Mouse (Mus musculus): Measurements from ENCODE around the gene Foxa1. TPM values are rescaled to one million over a fixed set of nuclear protein-coding genes. Genes with fewer than 3 reads are reported as not detected.

Foxa1 gene
- polyA plus RNA-seq, 1 experiment from 2014 or later: 0.80 TPM

- in situ Hi-C loops (cut with MboI; ENCODE audit: low pct_unique_long_range_greater_than_20kb): no loop called here
- CTCF ChIA-PET: no interaction called here
- H3K27me3 ChIP-seq: peaks cover 56% of the 10 kb centered on the region
- POLR2A ChIA-PET: no interaction called here
- TF ChIP-seq CTCF (IDR thresholded peaks at IDR 0.05): no peak
- DNase-seq (ENCODE audit: low read depth, low spot score) (no peak), ATAC-seq (no peak)
These were observed 18.4 kb downstream of the Foxa1 start for GRCm38 (mm10) chr12:57528335-57528734.

GRCm38 (mm10) chr12:57515702-57516377 is 30.9 kb downstream of the Foxa1 start:
- DNase-seq (ENCODE audit: low read depth, low spot score) (no peak), ATAC-seq (no peak)
- in situ Hi-C loops (cut with MboI; ENCODE audit: low pct_unique_long_range_greater_than_20kb): no loop called here
- TF ChIP-seq CTCF (IDR thresholded peaks at IDR 0.05): no peak
- ChIA-PET CTCF (no interaction called here), POLR2A (interaction anchor here (0.7 kb wide), 1 partner anchor 249 kb away, joined by 4 read pairs; no protein-coding TSS in a partner anchor)
- H3K27me3 ChIP-seq: peaks cover 22% of the 10 kb centered on the region

- H3K27me3 ChIP-seq: peaks cover 16% of the 10 kb centered on the region
- POLR2A ChIA-PET: no interaction called here
- no peak for DNase-seq (ENCODE audit: low read depth, low spot score)
- in situ Hi-C loops (cut with MboI; ENCODE audit: low pct_unique_long_range_greater_than_20kb): no loop called here
- CTCF ChIA-PET: no interaction called here
- ATAC-seq: no peak
- peak; percentile 19 for TF ChIP-seq CTCF (IDR thresholded peaks at IDR 0.05)
These were observed 32.2 kb downstream of the Foxa1 start for GRCm38 (mm10) chr12:57514552-57514951.

GRCm38 (mm10) chr12:57511560-57511959 is 35.2 kb downstream of the Foxa1 start:
- TF ChIP-seq CTCF (IDR thresholded peaks at IDR 0.05): no peak
- in situ Hi-C loops (cut with MboI; ENCODE audit: low pct_unique_long_range_greater_than_20kb): no loop called here
- no peak for ATAC-seq
- peaks cover 11% of the 10 kb centered on the region for H3K27me3 ChIP-seq
- ChIA-PET CTCF (no interaction called here), POLR2A (interaction anchor here (1.6 kb wide), 1 partner anchor 11 kb away, joined by 5 read pairs; no protein-coding TSS in a partner anchor)
- no peak for DNase-seq (ENCODE audit: low read depth, low spot score)

- H3K27me3 ChIP-seq: peaks cover 11% of the 10 kb centered on the region
- in situ Hi-C loops (cut with MboI; ENCODE audit: low pct_unique_long_range_greater_than_20kb): no loop called here
- no peak for ATAC-seq
- no peak for TF ChIP-seq CTCF (IDR thresholded peaks at IDR 0.05)
- ChIA-PET CTCF (no interaction called here), POLR2A (interaction anchor here (1.6 kb wide), 1 partner anchor 11 kb away, joined by 5 read pairs; no protein-coding TSS in a partner anchor)
- DNase-seq (ENCODE audit: low read depth, low spot score): no peak
These were observed 35.6 kb downstream of the Foxa1 start for GRCm38 (mm10) chr12:57511127-57511526.

GRCm38 (mm10) chr12:57509726-57510125 is 37.0 kb downstream of the Foxa1 start:
- TF ChIP-seq CTCF (IDR thresholded peaks at IDR 0.05): no peak
- peaks cover 5% of the 10 kb centered on the region for H3K27me3 ChIP-seq
- ChIA-PET POLR2A (no interaction called here), CTCF (interaction anchor here (1.3 kb wide), 1 partner anchor 9 kb away, joined by 3 read pairs; no protein-coding TSS in a partner anchor)
- in situ Hi-C loops (cut with MboI; ENCODE audit: low pct_unique_long_range_greater_than_20kb): no loop called here
- ATAC-seq: no peak
- DNase-seq (ENCODE audit: low read depth, low spot score): no peak

GRCm38 (mm10) chr12:57508938-57509337 is 37.8 kb downstream of the Foxa1 start:
- ATAC-seq: no peak
- DNase-seq (ENCODE audit: low read depth, low spot score): no peak
- in situ Hi-C loops (cut with MboI; ENCODE audit: low pct_unique_long_range_greater_than_20kb): no loop called here
- POLR2A ChIA-PET: no interaction called here
- CTCF ChIA-PET: interaction anchor here (1.3 kb wide), 1 partner anchor 8 kb away, joined by 3 read pairs; no protein-coding TSS in a partner anchor
- no peaks in the 10 kb centered on the region for H3K27me3 ChIP-seq
- TF ChIP-seq CTCF (IDR thresholded peaks at IDR 0.05): no peak

- POLR2A ChIA-PET: no interaction called here
These were observed 41.4 kb downstream of the Foxa1 start for GRCm38 (mm10) chr12:57505329-57505728.

GRCm38 (mm10) chr12:57500246-57500645 is 46.5 kb downstream of the Foxa1 start:
- H3K27me3 ChIP-seq: no peaks in the 10 kb centered on the region
- in situ Hi-C loops (cut with MboI; ENCODE audit: low pct_unique_long_range_greater_than_20kb): no loop called here
- ChIA-PET POLR2A (interaction anchor here (1.9 kb wide), 1 partner anchor 11 kb away, joined by 5 read pairs; no protein-coding TSS in a partner anchor), CTCF (interaction anchor here (0.9 kb wide), 1 partner anchor 9 kb away, joined by 3 read pairs; no protein-coding TSS in a partner anchor)
- peak; percentile 43 for DNase-seq (ENCODE audit: low read depth, low spot score)
- ATAC-seq: peak; percentile 51
- no peak for TF ChIP-seq CTCF (IDR thresholded peaks at IDR 0.05)

More at GRCm38 (mm10) chr12:57505329-57505728, 41.4 kb downstream of the Foxa1 start:
- in situ Hi-C loops (cut with MboI; ENCODE audit: low pct_unique_long_range_greater_than_20kb): no loop called here
- DNase-seq (ENCODE audit: low read depth, low spot score) (no peak), ATAC-seq (no peak)
- CTCF ChIA-PET: no interaction called here
- TF ChIP-seq CTCF (IDR thresholded peaks at IDR 0.05): no peak
- no peaks in the 10 kb centered on the region for H3K27me3 ChIP-seq

GRCm38 (mm10) chr12:57496347-57497119 is 50.2 kb downstream of the Foxa1 start:
- H3K27me3 ChIP-seq: no peaks in the 10 kb centered on the region
- no peak for TF ChIP-seq CTCF (IDR thresholded peaks at IDR 0.05)
- DNase-seq (ENCODE audit: low read depth, low spot score): no peak
- in situ Hi-C loops (cut with MboI; ENCODE audit: low pct_unique_long_range_greater_than_20kb): no loop called here
- ATAC-seq: no peak
- ChIA-PET CTCF (no interaction called here), POLR2A (no interaction called here)

Other genes with a start within 250 kb of the Foxa1 start
- gene Ttc6, start 17.2 kb upstream of the Foxa1 start, polyA plus RNA-seq (2021): 0.05 TPM